Mouse (Mus musculus): ENCODE results near the gene Sephs2.

GRCm38 (mm10) chr7:127270666-127271065 lies 3.2 kb downstream of the Sephs2 start:
- TF ChIP-seq POLR2A (IDR thresholded peaks at IDR 0.05; ENCODE audit: low read depth, low read length) (no peak), CTCF (IDR thresholded peaks at IDR 0.05; ENCODE audit: extremely low read depth, insufficient read length, insufficient replicate concordance, low read depth, low read length) (no peak)

Measured in small intestine, adult 2 months (tissue).